Mouse (Mus musculus): ENCODE measurements around the gene Hyal3. TPM values are rescaled to one million over a fixed set of nuclear protein-coding genes. Genes with fewer than 3 reads are reported as not detected.

The Hyal3 gene
- total and polyA plus RNA-seq, 2 experiments: 0.18 to 0.54 TPM

- 46% methylated on average over 12 of the region's 12 CpGs for WGBS
- peak; percentile 59 for DNase-seq (ENCODE audit: extremely low read depth, low read depth, low spot score)
- 0 out of 2 replicates have a peak, but pooled peaks have one; percentile 3 for TF ChIP-seq POLR2A (IDR thresholded peaks at IDR 0.05; ENCODE audit: extremely low read depth, insufficient read depth, low read length)
- no peak for TF ChIP-seq CTCF (IDR thresholded peaks at IDR 0.05; ENCODE audit: low read depth, low read length)
- Histone ChIP-seq H3K4me1 (ENCODE audit: control insufficient read depth, insufficient read depth, low read length) (peaks cover 2% of the 10 kb centered on the region; the same call in 1 of the 2 replicates), H3K79me2 (ENCODE audit: control insufficient read depth, insufficient read depth, low read length) (no peaks in the 10 kb centered on the region), H3K27me3 (ENCODE audit: control insufficient read depth, insufficient read depth, low read length) (no peaks in the 10 kb centered on the region), H3K9ac (ENCODE audit: low read depth, low read length) (no peak within 1 kb of the TSS), H3K36me3 (ENCODE audit: control insufficient read depth, insufficient read depth, low read length) (no peaks in the 10 kb centered on the region), H3K27ac (replicated peaks; ENCODE audit: insufficient read depth, low read depth, low read length) (peak within 1 kb of the TSS; percentile 25; the same call in 1 of the 2 replicates), H3K4me3 (ENCODE audit: insufficient read depth, low read depth, low read length) (no peak within 1 kb of the TSS)
Observed at GRCm38 (mm10) chr9:107608741-107609432, 28.3 kb downstream of the Hyal3 start, which contains the start of gene Sema3b. TSS of gene Sema3b (minus strand) at chr9:107609229.

- Histone ChIP-seq H3K27me3 (ENCODE audit: control insufficient read depth, insufficient read depth, low read length) (no peaks in the 10 kb centered on the region), H3K4me1 (ENCODE audit: control insufficient read depth, insufficient read depth, low read length) (peaks cover 2% of the 10 kb centered on the region; the same call in 1 of the 2 replicates), H3K4me3 (ENCODE audit: insufficient read depth, low read depth, low read length) (no peak overlapping the region), H3K79me2 (ENCODE audit: control insufficient read depth, insufficient read depth, low read length) (no peaks in the 10 kb centered on the region), H3K9ac (ENCODE audit: low read depth, low read length) (no peak overlapping the region), H3K27ac (replicated peaks; ENCODE audit: insufficient read depth, low read depth, low read length) (no peak overlapping the region), H3K36me3 (ENCODE audit: control insufficient read depth, insufficient read depth, low read length) (no peaks in the 10 kb centered on the region)
- no peak for DNase-seq (ENCODE audit: extremely low read depth, low read depth, low spot score)
- 81% methylated on average over 4 of the region's 4 CpGs for WGBS
- TF ChIP-seq POLR2A (IDR thresholded peaks at IDR 0.05; ENCODE audit: extremely low read depth, insufficient read depth, low read length) (no peak), CTCF (IDR thresholded peaks at IDR 0.05; ENCODE audit: low read depth, low read length) (no peak)
Observed at GRCm38 (mm10) chr9:107609433-107609830, 28.8 kb downstream of the Hyal3 start.

DNA sequence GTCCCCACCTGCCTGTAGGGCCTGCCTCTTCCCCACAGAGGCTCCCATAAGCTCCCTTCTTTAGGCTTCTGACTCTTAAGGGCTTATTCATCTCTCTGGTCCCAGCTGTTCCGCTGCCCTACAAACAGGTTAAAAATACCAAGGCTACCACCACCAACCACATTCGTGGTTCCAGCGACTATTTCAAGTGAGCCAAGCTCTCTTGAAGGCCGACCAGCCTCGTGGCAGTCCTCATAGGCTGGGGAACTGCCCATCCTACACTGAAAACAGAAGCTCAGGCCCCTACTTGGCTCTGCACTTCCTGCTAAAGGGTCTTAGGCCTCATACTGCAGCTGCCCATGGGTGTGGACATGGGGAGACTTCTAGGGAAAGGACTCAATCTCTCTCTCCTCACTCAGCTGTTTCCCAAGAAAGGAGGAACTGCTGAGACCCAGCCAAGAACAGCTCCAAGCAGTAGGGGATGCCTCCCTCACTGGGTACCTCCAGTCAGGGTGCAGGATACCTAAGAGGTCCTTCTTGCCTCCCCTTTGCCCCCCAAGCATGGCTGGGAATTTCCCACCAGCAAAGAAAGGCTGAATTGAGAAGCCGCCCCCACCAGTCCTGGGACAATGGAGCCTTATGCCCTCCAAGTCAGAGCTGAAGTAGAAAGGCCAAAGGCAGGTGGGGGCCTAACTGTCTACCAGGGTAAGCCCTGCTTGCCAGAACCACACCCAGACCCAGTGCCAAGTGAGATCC is 31.0 kb downstream of the Hyal3 start:
- no peak for TF ChIP-seq POLR2A (IDR thresholded peaks at IDR 0.05; ENCODE audit: extremely low read depth, insufficient read depth, low read length)
- no peak for TF ChIP-seq CTCF (IDR thresholded peaks at IDR 0.05; ENCODE audit: low read depth, low read length)
- Histone ChIP-seq H3K27me3 (ENCODE audit: control insufficient read depth, insufficient read depth, low read length) (no peaks in the 10 kb centered on the region), H3K9ac (ENCODE audit: low read depth, low read length) (peak overlapping the region; percentile 73; the same call in 1 of the 2 replicates), H3K27ac (replicated peaks; ENCODE audit: insufficient read depth, low read depth, low read length) (peak overlapping the region; percentile 81), H3K4me3 (ENCODE audit: insufficient read depth, low read depth, low read length) (no peak overlapping the region; the same call in 1 of the 2 replicates), H3K4me1 (ENCODE audit: control insufficient read depth, insufficient read depth, low read length) (peaks cover 2% of the 10 kb centered on the region; the same call in 1 of the 2 replicates), H3K36me3 (ENCODE audit: control insufficient read depth, insufficient read depth, low read length) (no peaks in the 10 kb centered on the region; the same call in 1 of the 2 replicates), H3K79me2 (ENCODE audit: control insufficient read depth, insufficient read depth, low read length) (no peaks in the 10 kb centered on the region)
- no peak for DNase-seq (ENCODE audit: extremely low read depth, low read depth, low spot score)
- 87% methylated on average over 6 of the region's 6 CpGs for WGBS

DNA sequence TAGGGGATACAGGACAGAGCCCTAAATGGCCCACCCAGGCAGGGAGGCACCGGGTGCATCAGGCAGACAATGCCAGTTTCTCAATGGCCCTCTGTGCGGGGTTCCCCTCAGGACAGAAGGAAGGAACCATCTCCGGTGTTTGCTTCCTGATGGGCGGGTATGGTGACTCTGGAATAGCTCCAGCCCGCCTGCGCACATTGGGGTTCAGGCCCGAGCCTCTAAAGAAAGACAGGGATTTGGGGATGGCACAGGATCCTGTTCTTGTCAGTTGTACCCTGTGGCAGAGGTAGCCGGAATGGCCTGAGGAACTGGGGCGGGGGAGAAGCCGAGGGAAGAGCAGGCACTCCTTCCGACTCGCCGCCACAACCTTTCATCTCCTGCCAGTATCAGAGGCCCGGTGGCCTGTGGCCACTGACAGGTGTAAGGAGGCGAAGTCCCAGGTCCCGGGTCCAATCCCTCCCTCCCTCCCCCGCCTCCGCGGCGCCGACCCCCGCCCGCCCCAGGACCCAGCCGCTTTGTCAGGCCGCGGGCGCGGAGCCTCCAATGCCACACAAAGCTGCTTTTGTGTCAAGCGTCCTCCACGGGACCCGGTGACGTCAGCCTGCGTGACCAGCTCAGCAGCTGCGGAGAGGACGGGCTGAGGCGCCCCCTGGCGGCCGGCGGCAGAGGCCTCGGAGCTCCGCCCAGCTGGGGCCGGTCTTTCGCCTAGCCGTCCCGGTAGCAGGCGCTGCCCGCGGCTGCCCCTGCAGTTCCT is 31.8 kb downstream of the Hyal3 start:
- Histone ChIP-seq H3K4me1 (ENCODE audit: control insufficient read depth, insufficient read depth, low read length) (peaks cover 2% of the 10 kb centered on the region; the same call in 1 of the 2 replicates), H3K36me3 (ENCODE audit: control insufficient read depth, insufficient read depth, low read length) (no peaks in the 10 kb centered on the region; the same call in 1 of the 2 replicates), H3K79me2 (ENCODE audit: control insufficient read depth, insufficient read depth, low read length) (no peaks in the 10 kb centered on the region), H3K4me3 (ENCODE audit: insufficient read depth, low read depth, low read length) (peak overlapping the region; percentile 46), H3K27me3 (ENCODE audit: control insufficient read depth, insufficient read depth, low read length) (no peaks in the 10 kb centered on the region), H3K9ac (ENCODE audit: low read depth, low read length) (peak overlapping the region; percentile 73), H3K27ac (replicated peaks; ENCODE audit: insufficient read depth, low read depth, low read length) (peak overlapping the region; percentile 81)
- peak; percentile 81 for DNase-seq (ENCODE audit: extremely low read depth, low read depth, low spot score)
- whole genome bisulfite sequencing: under 1% methylated on average over 41 of the region's 48 CpGs
- TF ChIP-seq CTCF (IDR thresholded peaks at IDR 0.05; ENCODE audit: low read depth, low read length) (peak; percentile 89), POLR2A (IDR thresholded peaks at IDR 0.05; ENCODE audit: extremely low read depth, insufficient read depth, low read length) (peak; percentile 65; the same call in 1 of the 2 replicates)

- H3K4me3 ChIP-seq (ENCODE audit: insufficient read depth, low read depth, low read length): no peak overlapping the region
Observed at GRCm38 (mm10) chr9:107612945-107613569, 32.4 kb downstream of the Hyal3 start.

More at GRCm38 (mm10) chr9:107612945-107613569, 32.4 kb downstream of the Hyal3 start:
- Histone ChIP-seq H3K27ac (replicated peaks; ENCODE audit: insufficient read depth, low read depth, low read length) (peak overlapping the region; percentile 41), H3K4me1 (ENCODE audit: control insufficient read depth, insufficient read depth, low read length) (peaks cover 2% of the 10 kb centered on the region; the same call in 1 of the 2 replicates), H3K27me3 (ENCODE audit: control insufficient read depth, insufficient read depth, low read length) (no peaks in the 10 kb centered on the region), H3K79me2 (ENCODE audit: control insufficient read depth, insufficient read depth, low read length) (no peaks in the 10 kb centered on the region), H3K36me3 (ENCODE audit: control insufficient read depth, insufficient read depth, low read length) (no peaks in the 10 kb centered on the region; the same call in 1 of the 2 replicates), H3K9ac (ENCODE audit: low read depth, low read length) (peak overlapping the region; percentile 19)
- 12% methylated on average over 12 of the region's 12 CpGs for WGBS
- TF ChIP-seq POLR2A (IDR thresholded peaks at IDR 0.05; ENCODE audit: extremely low read depth, insufficient read depth, low read length) (no peak), CTCF (IDR thresholded peaks at IDR 0.05; ENCODE audit: low read depth, low read length) (no peak)
- no peak for DNase-seq (ENCODE audit: extremely low read depth, low read depth, low spot score)
